Mouse (Mus musculus): ENCODE measurements around the gene Ubxn7. TPM values are rescaled to one million over a fixed set of nuclear protein-coding genes. Genes with fewer than 3 reads are reported as not detected.

Gene Ubxn7
- polyA plus RNA-seq, 1 experiment from 2014 or later, result 40.5 TPM

DNA sequence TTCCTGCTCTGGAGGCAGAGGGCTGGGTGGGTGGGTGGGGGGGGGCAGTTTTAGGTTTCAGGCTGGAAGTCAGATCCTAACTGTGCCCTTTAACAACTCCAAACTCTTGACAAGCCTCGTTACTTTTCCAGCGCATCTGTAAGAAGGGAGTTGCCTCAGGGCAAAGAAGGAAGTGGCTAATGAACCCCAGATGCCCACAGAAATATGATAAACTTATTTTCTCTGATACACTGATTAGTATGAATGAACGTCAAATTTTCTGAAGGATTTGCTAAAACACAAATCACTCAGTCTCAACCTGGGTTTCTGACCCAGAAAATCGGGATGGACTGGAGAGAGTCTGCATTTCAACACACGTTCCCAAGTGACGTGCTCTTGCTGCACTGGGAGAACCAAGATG, 74.6 kb downstream of the Ubxn7 start:
- Histone ChIP-seq H3K27ac (ENCODE audit: low read depth, low read length) (no peak overlapping the region), H3K9me3 (ENCODE audit: control insufficient read depth, low read length) (no peaks in the 10 kb centered on the region), H3K9ac (ENCODE audit: low read depth, low read length) (no peak overlapping the region), H3K4me3 (ENCODE audit: low read depth, low read length) (no peak overlapping the region), H3K27me3 (ENCODE audit: control insufficient read depth, insufficient read depth, low read length) (no peaks in the 10 kb centered on the region), H3K4me2 (replicated peaks; ENCODE audit: low read depth, low read length) (no peak overlapping the region), H3K4me1 (replicated peaks; ENCODE audit: control insufficient read depth, insufficient read depth, low read length) (no peaks in the 10 kb centered on the region), H3K36me3 (ENCODE audit: control insufficient read depth, insufficient read depth, low read length) (no peaks in the 10 kb centered on the region)
- DNase-seq (ENCODE audit: low spot score), result no peak
- 69% methylated on average over 6 of the region's 6 CpGs for WGBS
- ATAC-seq (ENCODE audit: low FRiP score), result no peak

DNA sequence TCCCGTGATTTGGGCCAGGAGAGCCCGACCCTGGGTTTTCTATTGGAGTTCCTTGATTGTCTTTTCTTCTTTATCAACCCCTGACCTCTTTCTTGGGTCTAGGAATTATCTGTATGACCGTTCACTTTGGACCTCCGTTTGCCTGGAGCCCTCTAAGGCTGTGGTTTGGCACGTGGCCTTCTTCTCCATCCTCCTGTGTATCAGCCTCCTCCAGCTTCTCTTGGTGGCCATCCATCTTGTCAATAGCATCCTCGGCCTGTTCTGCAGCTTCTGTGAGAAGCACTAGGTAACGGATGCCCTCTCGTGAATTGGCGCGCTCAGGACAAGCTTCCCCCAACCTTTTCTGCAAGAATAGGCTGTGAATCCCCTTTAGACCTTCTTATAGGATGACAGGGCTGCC, 75.7 kb downstream of the Ubxn7 start:
- H3K4me2 ChIP-seq (replicated peaks; ENCODE audit: low read depth, low read length), result no peak overlapping the region
- H3K27me3 ChIP-seq (ENCODE audit: control insufficient read depth, insufficient read depth, low read length), result no peaks in the 10 kb centered on the region
- no peak overlapping the region for H3K27ac ChIP-seq (ENCODE audit: low read depth, low read length)
- 83% methylated on average over 10 of the region's 10 CpGs for WGBS
- no peak overlapping the region for H3K4me3 ChIP-seq (ENCODE audit: low read depth, low read length)
- no peaks in the 10 kb centered on the region for H3K4me1 ChIP-seq (replicated peaks; ENCODE audit: control insufficient read depth, insufficient read depth, low read length)
- H3K36me3 ChIP-seq (ENCODE audit: control insufficient read depth, insufficient read depth, low read length), result no peaks in the 10 kb centered on the region
- ATAC-seq (ENCODE audit: low FRiP score) (no peak), DNase-seq (ENCODE audit: low spot score) (no peak)
- H3K9me3 ChIP-seq (ENCODE audit: control insufficient read depth, low read length), result no peaks in the 10 kb centered on the region
- H3K9ac ChIP-seq (ENCODE audit: low read depth, low read length), result no peak overlapping the region

DNA sequence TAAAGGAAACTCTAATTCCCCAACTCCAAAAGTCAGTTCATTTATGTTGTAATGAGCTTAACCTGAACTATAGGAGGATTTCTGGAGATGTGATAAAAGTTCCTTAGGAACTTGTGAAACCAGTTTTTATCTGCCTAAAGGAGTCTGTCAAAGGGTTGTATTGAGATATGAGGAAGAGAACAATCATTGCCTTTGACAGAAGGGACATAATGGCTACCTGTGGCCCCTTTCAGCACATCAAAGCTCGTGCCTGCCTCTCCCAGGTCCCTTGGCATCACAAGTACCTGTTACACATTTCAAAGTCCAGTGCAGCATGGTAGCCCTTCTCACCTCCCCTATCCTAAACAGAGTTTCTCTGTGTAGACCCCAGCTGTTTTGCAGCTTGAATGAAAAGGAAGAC, 85.4 kb downstream of the Ubxn7 start:
- ATAC-seq (ENCODE audit: low FRiP score), result no peak

DNA sequence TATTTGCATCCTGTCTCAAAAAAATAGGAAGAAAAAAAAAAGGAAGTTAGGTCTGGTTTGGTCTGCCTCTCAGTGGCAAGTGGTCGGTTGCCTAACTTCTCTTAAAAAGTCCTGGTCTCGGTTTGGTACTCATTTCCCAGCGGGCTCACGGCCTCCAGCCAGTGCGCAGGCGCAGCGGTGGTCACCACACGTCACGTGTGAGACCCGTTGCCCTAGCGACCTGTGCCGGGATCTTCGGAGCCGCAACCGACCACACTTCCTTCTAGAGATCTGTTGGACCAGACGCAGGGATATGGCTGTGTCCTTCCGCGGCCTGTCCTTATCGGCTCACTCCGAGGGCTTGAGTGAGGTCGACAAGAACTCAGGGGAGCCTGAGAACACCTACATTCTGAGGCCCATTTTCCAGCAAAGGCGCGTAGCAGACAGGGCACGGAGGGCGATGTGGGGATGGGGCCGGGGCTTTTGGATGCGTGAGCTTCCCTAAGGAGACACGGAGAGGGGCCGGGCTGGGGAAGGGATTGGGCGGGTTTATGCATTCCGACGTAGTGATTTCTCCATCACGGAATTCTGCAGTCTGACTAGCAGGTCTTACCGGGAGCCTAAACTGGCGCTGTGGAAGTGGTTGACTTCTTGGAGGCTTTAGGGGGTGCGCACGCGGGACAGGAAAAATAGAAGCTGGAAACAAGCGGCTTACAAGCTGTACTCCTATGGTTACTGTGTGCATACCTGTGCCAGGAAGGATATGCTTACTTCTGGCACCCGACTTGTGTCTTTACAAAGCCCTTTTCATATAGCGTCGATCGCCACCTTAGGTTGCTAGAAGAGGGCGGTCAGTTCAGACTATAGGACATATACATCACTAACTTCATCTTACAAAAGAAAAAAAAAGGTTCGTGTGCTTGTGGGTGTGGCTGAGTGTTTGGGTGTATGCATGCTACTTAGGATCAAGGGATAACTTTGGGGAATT, 87.7 kb downstream of the Ubxn7 start, which contains the start of gene Tctex1d2:
Gene Tctex1d2 (plus strand): TSS at position 186 of the 967 bp plus-strand sequence.
- Histone ChIP-seq H3K9ac (ENCODE audit: low read depth, low read length) (peak within 1 kb of the TSS; percentile 35), H3K36me3 (ENCODE audit: control insufficient read depth, insufficient read depth, low read length) (no peaks in the 10 kb centered on the region), H3K4me2 (replicated peaks; ENCODE audit: low read depth, low read length) (peak within 1 kb of the TSS; percentile 49), H3K27ac (ENCODE audit: low read depth, low read length) (peak within 1 kb of the TSS; percentile 74), H3K4me3 (ENCODE audit: low read depth, low read length) (peak within 1 kb of the TSS; percentile 49), H3K9me3 (ENCODE audit: control insufficient read depth, low read length) (no peaks in the 10 kb centered on the region), H3K4me1 (replicated peaks; ENCODE audit: control insufficient read depth, insufficient read depth, low read length) (no peaks in the 10 kb centered on the region), H3K27me3 (ENCODE audit: control insufficient read depth, insufficient read depth, low read length) (no peaks in the 10 kb centered on the region)
- peak; percentile 95 for DNase-seq (ENCODE audit: low spot score)
- WGBS, result 1% methylated on average over 45 of the region's 45 CpGs
- peak; percentile 97 for ATAC-seq (ENCODE audit: low FRiP score)

More for the DNA sequence above, 85.4 kb downstream of the Ubxn7 start:
- Histone ChIP-seq H3K4me2 (replicated peaks; ENCODE audit: low read depth, low read length) (no peak overlapping the region), H3K9ac (ENCODE audit: low read depth, low read length) (no peak overlapping the region), H3K4me3 (ENCODE audit: low read depth, low read length) (no peak overlapping the region), H3K9me3 (ENCODE audit: control insufficient read depth, low read length) (no peaks in the 10 kb centered on the region), H3K4me1 (replicated peaks; ENCODE audit: control insufficient read depth, insufficient read depth, low read length) (no peaks in the 10 kb centered on the region), H3K27ac (ENCODE audit: low read depth, low read length) (no peak overlapping the region), H3K27me3 (ENCODE audit: control insufficient read depth, insufficient read depth, low read length) (no peaks in the 10 kb centered on the region), H3K36me3 (ENCODE audit: control insufficient read depth, insufficient read depth, low read length) (no peaks in the 10 kb centered on the region)
- no peak for DNase-seq (ENCODE audit: low spot score)
- WGBS, result 50% methylated on average over 1 of the region's 1 CpGs

DNA sequence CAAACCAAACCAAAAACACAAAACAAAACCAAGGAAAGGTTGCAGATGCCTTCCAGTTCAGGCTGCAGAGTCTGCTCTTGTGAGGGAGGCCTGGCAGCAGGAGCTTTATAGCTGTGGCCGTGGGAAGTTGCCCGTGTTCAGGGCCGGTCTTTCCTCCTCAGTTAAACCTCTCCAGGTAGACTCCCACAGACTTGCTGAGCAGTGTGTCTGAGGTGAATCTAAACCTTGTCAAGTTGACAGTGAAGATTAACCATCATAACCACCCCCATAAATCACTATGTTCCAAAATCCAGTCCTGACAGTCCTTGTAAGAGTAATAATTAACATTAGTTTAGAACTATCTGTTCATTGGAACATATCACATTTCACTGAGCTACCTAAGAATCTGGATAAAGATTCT, 95.4 kb downstream of the Ubxn7 start:
- DNase-seq (ENCODE audit: low spot score), result no peak
- WGBS, result 92% methylated on average over 3 of the region's 3 CpGs

DNA sequence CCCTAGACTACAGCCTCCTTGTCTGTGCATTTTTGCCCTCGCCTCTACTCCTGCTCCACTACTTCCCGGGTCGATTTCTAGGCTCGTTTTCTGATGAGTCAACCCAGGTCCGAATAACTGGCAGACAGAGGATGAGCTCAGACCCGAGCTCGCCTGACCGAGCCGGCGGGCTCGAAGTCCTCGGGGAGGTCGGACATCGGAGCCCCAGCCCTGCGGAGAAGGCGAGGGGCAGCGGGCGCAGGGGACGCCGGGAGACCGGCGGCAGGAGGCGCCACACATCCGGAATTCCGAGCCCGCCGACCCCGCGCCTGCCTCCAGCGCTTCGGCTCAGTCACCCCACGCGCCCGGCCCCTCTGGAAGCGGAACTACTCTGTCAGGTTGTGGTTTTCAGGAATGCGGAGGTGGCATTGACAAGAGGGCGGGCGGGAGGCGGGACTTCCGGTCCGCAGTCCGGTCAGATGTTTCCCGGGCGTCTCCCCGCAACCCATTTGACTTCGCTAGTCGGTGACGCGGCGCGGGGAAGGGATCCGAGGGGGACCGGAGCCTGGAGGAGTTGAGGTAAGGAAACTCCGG, 98.5 kb downstream of the Ubxn7 start, which contains the start of gene Pcyt1a:
Gene Pcyt1a (plus strand): TSS at position 448 of the 573 bp plus-strand sequence.
- Histone ChIP-seq H3K27ac (ENCODE audit: low read depth, low read length) (peak within 1 kb of the TSS; percentile 86), H3K4me3 (ENCODE audit: low read depth, low read length) (peak within 1 kb of the TSS; percentile 77), H3K9ac (ENCODE audit: low read depth, low read length) (peak within 1 kb of the TSS; percentile 80), H3K9me3 (ENCODE audit: control insufficient read depth, low read length) (no peaks in the 10 kb centered on the region), H3K4me2 (replicated peaks; ENCODE audit: low read depth, low read length) (peak within 1 kb of the TSS; percentile 91), H3K4me1 (replicated peaks; ENCODE audit: control insufficient read depth, insufficient read depth, low read length) (no peaks in the 10 kb centered on the region), H3K27me3 (ENCODE audit: control insufficient read depth, insufficient read depth, low read length) (no peaks in the 10 kb centered on the region), H3K36me3 (ENCODE audit: control insufficient read depth, insufficient read depth, low read length) (no peaks in the 10 kb centered on the region)
- under 1% methylated on average over 53 of the region's 54 CpGs for WGBS
- peak; percentile 95 for DNase-seq (ENCODE audit: low spot score)
- peak; percentile 97 for ATAC-seq (ENCODE audit: low FRiP score)

More for the DNA sequence above, 95.4 kb downstream of the Ubxn7 start:
- no peak for ATAC-seq (ENCODE audit: low FRiP score)
- no peak overlapping the region for H3K4me3 ChIP-seq (ENCODE audit: low read depth, low read length)
- H3K36me3 ChIP-seq (ENCODE audit: control insufficient read depth, insufficient read depth, low read length), result no peaks in the 10 kb centered on the region
- no peak overlapping the region for H3K27ac ChIP-seq (ENCODE audit: low read depth, low read length)
- H3K27me3 ChIP-seq (ENCODE audit: control insufficient read depth, insufficient read depth, low read length), result no peaks in the 10 kb centered on the region
- no peaks in the 10 kb centered on the region for H3K9me3 ChIP-seq (ENCODE audit: control insufficient read depth, low read length)
- H3K4me1 ChIP-seq (replicated peaks; ENCODE audit: control insufficient read depth, insufficient read depth, low read length), result no peaks in the 10 kb centered on the region
- H3K9ac ChIP-seq (ENCODE audit: low read depth, low read length), result no peak overlapping the region
- no peak overlapping the region for H3K4me2 ChIP-seq (replicated peaks; ENCODE audit: low read depth, low read length)

DNA sequence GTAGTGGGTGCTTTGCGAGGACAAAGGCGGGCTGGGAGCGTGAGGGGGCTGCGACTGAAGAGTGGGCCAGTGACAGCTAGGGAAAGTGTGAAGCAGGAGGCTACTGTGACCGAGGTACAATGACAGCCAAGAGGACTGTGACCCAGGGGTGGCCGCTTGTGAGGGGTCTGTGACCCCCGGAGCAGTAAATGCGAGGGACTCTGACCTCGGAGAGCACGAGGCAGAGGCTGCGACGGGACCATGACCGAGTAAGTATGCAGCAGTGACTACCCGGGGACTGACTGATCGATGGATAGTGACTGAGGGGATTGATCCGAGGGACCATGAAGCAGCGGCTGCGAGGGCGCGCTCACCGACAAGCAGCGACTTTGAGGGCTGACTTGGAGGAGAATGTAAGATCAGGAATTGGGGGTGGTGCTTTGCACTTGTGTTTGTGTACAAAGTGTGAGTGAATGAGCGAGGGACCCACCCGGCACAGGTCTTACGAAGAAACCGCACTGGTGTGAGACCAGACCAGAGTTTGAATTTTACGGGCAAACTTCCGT, 99.1 kb downstream of the Ubxn7 start:
- H3K9me3 ChIP-seq (ENCODE audit: control insufficient read depth, low read length), result no peaks in the 10 kb centered on the region
- H3K27me3 ChIP-seq (ENCODE audit: control insufficient read depth, insufficient read depth, low read length), result no peaks in the 10 kb centered on the region
- H3K4me1 ChIP-seq (replicated peaks; ENCODE audit: control insufficient read depth, insufficient read depth, low read length), result no peaks in the 10 kb centered on the region
- peak overlapping the region; percentile 77 for H3K4me3 ChIP-seq (ENCODE audit: low read depth, low read length)
- peak overlapping the region; percentile 80 for H3K9ac ChIP-seq (ENCODE audit: low read depth, low read length)
- ATAC-seq (ENCODE audit: low FRiP score) (no peak; the same call in 1 of the 2 replicates), DNase-seq (ENCODE audit: low spot score) (no peak)
- 1% methylated on average over 28 of the region's 28 CpGs for WGBS
- peak overlapping the region; percentile 91 for H3K4me2 ChIP-seq (replicated peaks; ENCODE audit: low read depth, low read length)
- no peaks in the 10 kb centered on the region for H3K36me3 ChIP-seq (ENCODE audit: control insufficient read depth, insufficient read depth, low read length)
- peak overlapping the region; percentile 86 for H3K27ac ChIP-seq (ENCODE audit: low read depth, low read length)

DNA sequence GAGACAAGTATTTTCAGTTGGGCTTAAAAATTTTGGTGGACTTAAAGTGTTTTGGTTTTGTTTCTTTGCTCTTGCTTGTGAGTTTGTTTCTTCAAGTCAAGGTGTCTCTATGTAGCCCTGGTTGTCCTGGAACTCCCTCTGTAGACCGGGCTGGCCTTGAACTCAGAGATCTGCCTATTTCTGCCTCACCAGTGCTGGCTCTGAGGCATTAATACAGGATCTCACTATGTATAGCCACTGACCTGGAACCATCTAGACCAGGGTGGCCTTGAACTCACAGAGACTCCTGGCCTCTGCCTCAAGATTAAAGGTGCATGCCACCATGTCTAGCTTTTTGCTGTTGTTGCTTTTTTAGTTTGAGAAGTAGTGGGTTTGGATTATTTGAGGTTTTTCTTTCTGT, 99.9 kb downstream of the Ubxn7 start:
- Histone ChIP-seq H3K27ac (ENCODE audit: low read depth, low read length) (no peak overlapping the region), H3K4me3 (ENCODE audit: low read depth, low read length) (peak overlapping the region; percentile 77), H3K9me3 (ENCODE audit: control insufficient read depth, low read length) (no peaks in the 10 kb centered on the region), H3K9ac (ENCODE audit: low read depth, low read length) (no peak overlapping the region), H3K27me3 (ENCODE audit: control insufficient read depth, insufficient read depth, low read length) (no peaks in the 10 kb centered on the region), H3K4me2 (replicated peaks; ENCODE audit: low read depth, low read length) (no peak overlapping the region; the same call in 1 of the 2 replicates), H3K4me1 (replicated peaks; ENCODE audit: control insufficient read depth, insufficient read depth, low read length) (no peaks in the 10 kb centered on the region), H3K36me3 (ENCODE audit: control insufficient read depth, insufficient read depth, low read length) (no peaks in the 10 kb centered on the region)
- no peak for ATAC-seq (ENCODE audit: low FRiP score)
- WGBS, result 93% methylated on average over 1 of the region's 1 CpGs
- DNase-seq (ENCODE audit: low spot score), result no peak

Data from hindbrain, embryonic 11.5 days (tissue).